Mouse (Mus musculus) MEL (cell line): ENCODE data around the gene Glipr1l2. TPM values are rescaled to one million over a fixed set of nuclear protein-coding genes. Genes with fewer than 3 reads are reported as not detected.
A peak's percentile ranks its signal among the peaks of the same experiment; 100 is the strongest.
"Not testable (repeated sequence)": the region's sequence is repeated elsewhere in the genome, so short reads cannot be mapped to it uniquely, and the experiment has no call there.

ENCODE experiments used
- DNase-seq: peaks from one replicate; pipeline ENCODE4 v3.0.0; 2011; ENCODE audit warnings: low read depth, low spot score
- H3K27ac ChIP-seq: 2 replicates; pipeline ENCODE4 v1.5.1; 2012; ENCODE audit warnings: low read depth, mild to moderate bottlenecking, control low read depth, low read length, moderate library complexity; ENCODE audit not compliant: control insufficient read depth
- H3K27me3 ChIP-seq, 2 experiments: fragments of 150-350 bp in 1 of 2; sonication (generic) in 1 of 2; 2 replicates each; pipeline ENCODE4 v1.6.1; 2012; ENCODE audit warnings: low read length in 2 of 2, mild to moderate bottlenecking in 2 of 2, improper control_type of control experiment in 1 of 2, moderate library complexity in 1 of 2; ENCODE audit not compliant: insufficient read depth in 2 of 2, control insufficient read depth in 1 of 2
- H3K36me3 ChIP-seq, 2 experiments: 2 replicates each; pipeline ENCODE4 v1.6.1; 2012 to 2014; ENCODE audit warnings: low read length in 2 of 2, improper control_type of control experiment in 1 of 2, inconsistent platforms in 1 of 2, mild to moderate bottlenecking in 1 of 2; ENCODE audit not compliant: insufficient read depth in 2 of 2, control insufficient read depth in 1 of 2
- H3K4me1 ChIP-seq, 2 experiments: fragments of 150-350 bp in 1 of 2; sonication (generic) in 1 of 2; 2 replicates each; pipeline ENCODE4 v1.6.1; 2012; ENCODE audit warnings: low read length in 2 of 2, improper control_type of control experiment in 1 of 2, mild to moderate bottlenecking in 1 of 2; ENCODE audit not compliant: insufficient read depth in 2 of 2, control insufficient read depth in 1 of 2
- H3K4me3 ChIP-seq, 2 experiments: fragments of 150-350 bp in 1 of 2; sonication (generic) in 1 of 2; 2 replicates each; pipeline ENCODE4 v1.5.1; 2012; ENCODE audit warnings: low read depth in 2 of 2, low read length in 2 of 2, mild to moderate bottlenecking in 2 of 2, moderate library complexity in 2 of 2, control low read depth in 1 of 2, improper control_type of control experiment in 1 of 2; ENCODE audit not compliant: control insufficient read depth in 1 of 2, insufficient read depth in 1 of 2
- H3K79me2 ChIP-seq: 2 replicates; pipeline ENCODE4 v1.6.1; 2012; ENCODE audit warnings: mild to moderate bottlenecking, low read length, moderate library complexity; ENCODE audit not compliant: control insufficient read depth, poor library complexity, insufficient read depth
- H3K9ac ChIP-seq: 2 replicates; pipeline ENCODE4 v1.6.1; 2012; ENCODE audit warnings: low read depth, mild to moderate bottlenecking, control low read depth, low read length, moderate library complexity; ENCODE audit not compliant: control insufficient read depth, poor library complexity, severe bottlenecking
- H3K9me3 ChIP-seq: fragments of 150-350 bp; sonication (generic); replicated peaks from 2 replicates; pipeline ENCODE4 v1.6.1; 2012; ENCODE audit warnings: mild to moderate bottlenecking, low read length, improper control_type of control experiment, moderate library complexity; ENCODE audit not compliant: insufficient read depth
- CHD2 ChIP-seq: IDR thresholded peaks from 2 replicates; pipeline ENCODE4 v1.6.1; 2011; ENCODE audit warnings: low read length, improper control_type of control experiment
- CTCF ChIP-seq, 3 experiments: IDR thresholded peaks in 2 of 3; conservative IDR thresholded peaks in 1 of 3; 2 replicates each; pipeline ENCODE4 v1.5.1; 2011 to 2012; ENCODE audit warnings: low read length in 3 of 3, low read depth in 2 of 3, mild to moderate bottlenecking in 2 of 3, improper control_type of control experiment in 1 of 3, inconsistent platforms in 1 of 3, mixed read lengths in 1 of 3, moderate library complexity in 1 of 3; ENCODE audit not compliant: control insufficient read depth in 1 of 3, insufficient read depth in 1 of 3, poor library complexity in 1 of 3, severe bottlenecking in 1 of 3
- HCFC1 ChIP-seq: IDR thresholded peaks from 2 replicates; pipeline ENCODE4 v1.6.1; 2012; ENCODE audit warnings: low read depth, mild to moderate bottlenecking, inconsistent platforms, low read length, improper control_type of control experiment, moderate library complexity
- MAFK ChIP-seq: IDR thresholded peaks from 2 replicates; pipeline ENCODE4 v1.6.1; 2011; ENCODE audit warnings: low read depth, mild to moderate bottlenecking, low read length, improper control_type of control experiment, borderline replicate concordance
- MEF2A ChIP-seq: IDR thresholded peaks from 2 replicates; pipeline ENCODE4 v1.6.1; 2014; ENCODE audit warnings: low read depth, mild to moderate bottlenecking, inconsistent platforms, low read length, improper control_type of control experiment; ENCODE audit not compliant: poor library complexity, insufficient replicate concordance, severe bottlenecking; ENCODE audit errors: extremely low read depth
- RAD21 ChIP-seq: IDR thresholded peaks from 2 replicates; pipeline ENCODE4 v1.6.1; 2011; ENCODE audit warnings: mild to moderate bottlenecking, low read depth, low read length, improper control_type of control experiment
- RCOR1 ChIP-seq: IDR thresholded peaks from 2 replicates; pipeline ENCODE4 v1.6.1; 2012; ENCODE audit warnings: low read depth, mild to moderate bottlenecking, inconsistent platforms, low read length, improper control_type of control experiment
- SMC3 ChIP-seq: IDR thresholded peaks from 2 replicates; pipeline ENCODE4 v1.6.1; 2011; ENCODE audit warnings: low read depth, low read length, improper control_type of control experiment
- ZC3H11A ChIP-seq: IDR thresholded peaks from 2 replicates; pipeline ENCODE4 v1.6.1; 2012; ENCODE audit warnings: low read depth, mild to moderate bottlenecking, inconsistent platforms, low read length, improper control_type of control experiment
- ZNF384 ChIP-seq: IDR thresholded peaks from 2 replicates; pipeline ENCODE4 v1.6.1; 2012; ENCODE audit warnings: low read depth, mild to moderate bottlenecking, inconsistent platforms, low read length, improper control_type of control experiment
- polyA plus RNA-seq, 2 experiments: library from polyadenylated mRNA; stranded (reverse) in 1 of 2; unstranded in 1 of 2; fragments of >175 nt in 1 of 2; fragments of >200 nt in 1 of 2; gene quantifications; 2 replicates each; pipeline versions ENCODE4 v1.2.1 to v1.2.4; 2012; ENCODE audit warnings: low replicate concordance in 2 of 2, low read depth in 1 of 2; ENCODE audit not compliant: insufficient read length in 2 of 2, insufficient read depth in 1 of 2, missing spikeins in 1 of 2
- total RNA-seq: library from RNA; depleted of rRNA; stranded (reverse); fragments of 300-350 nt; gene quantifications from 2 replicates; pipeline ENCODE4 v1.2.3, GENCODE M21; 2012

The Glipr1l2 gene
- total and polyA plus RNA-seq, 3 experiments = not detected

- Histone ChIP-seq H3K79me2 (no peaks in the 10 kb centered on the region), H3K36me3 (no peaks in the 10 kb centered on the region), H3K4me3 (no peak overlapping the region), H3K4me1 (no peaks in the 10 kb centered on the region), H3K9ac (no peak overlapping the region), H3K9me3 (no peaks in the 10 kb centered on the region), H3K27me3 (no peaks in the 10 kb centered on the region), H3K27ac (no peak overlapping the region)
- no peak for DNase-seq
- TF ChIP-seq ZNF384 (no peak), RCOR1 (no peak), HCFC1 (no peak), CHD2 (no peak), RAD21 (no peak)
These were observed 31.9 kb upstream of the Glipr1l2 start for GRCm38 (mm10) chr10:112051220-112051619.

GRCm38 (mm10) chr10:112051956-112052355 lies 31.2 kb upstream of the Glipr1l2 start:
- H3K9me3 ChIP-seq, H3K27me3 ChIP-seq, H3K4me3 ChIP-seq, DNase-seq, H3K4me1 ChIP-seq, H3K36me3 ChIP-seq, H3K79me2 ChIP-seq, H3K27ac ChIP-seq, H3K9ac ChIP-seq: not testable (repeated sequence)

GRCm38 (mm10) chr10:112059702-112060582 lies 23.2 kb upstream of the Glipr1l2 start, which contains the start of gene Glipr1l1:
Gene Glipr1l1 (plus strand): TSS chr10:112060189.
- peak; percentile 21 for DNase-seq
- H3K27ac ChIP-seq = no peak within 1 kb of the TSS
- TF ChIP-seq MEF2A (no peak), RAD21 (peak; percentile 31), MAFK (no peak), ZC3H11A (0 out of 2 replicates have a peak, but pooled peaks have one; percentile 18), SMC3 (peak; percentile 39), CTCF (IDR thresholded peaks at IDR 0.05 in 2 of 3, conservative IDR thresholded peaks at IDR 0.05 in 1 of 3; ENCODE audit: control insufficient read depth in 1 of 3, insufficient read depth in 1 of 3, low read depth in 2 of 3, low read length in 3 of 3, poor library complexity in 1 of 3, severe bottlenecking in 1 of 3) (peak in 2 of 3 experiments; percentile 30 to 45; a peak in 4 of 6 replicates)

DNA sequence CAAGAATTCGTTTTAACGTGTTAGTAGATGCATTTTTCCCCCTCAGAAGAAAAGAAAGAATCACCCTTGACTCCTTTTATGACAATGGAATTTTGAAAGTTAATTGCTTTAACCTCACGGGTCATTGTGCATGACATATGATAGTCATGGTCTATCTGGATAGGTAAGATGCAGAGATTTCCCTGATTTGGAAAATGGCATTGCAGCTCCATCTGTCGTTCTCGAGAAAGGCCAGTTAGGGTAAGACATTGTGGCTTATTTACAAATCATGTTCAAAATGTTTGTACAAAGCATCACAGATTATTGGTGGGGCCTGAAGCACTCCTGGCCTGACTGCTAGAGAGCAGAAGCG lies 22.6 kb upstream of the Glipr1l2 start:
- not testable (repeated sequence) for H3K4me1 ChIP-seq, H3K79me2 ChIP-seq, DNase-seq, H3K36me3 ChIP-seq, H3K4me3 ChIP-seq, H3K27ac ChIP-seq, H3K27me3 ChIP-seq, H3K9ac ChIP-seq, H3K9me3 ChIP-seq

More at GRCm38 (mm10) chr10:112059702-112060582, 23.2 kb upstream of the Glipr1l2 start, which contains the start of gene Glipr1l1:
- Histone ChIP-seq H3K4me1 (no peaks in the 10 kb centered on the region), H3K9me3 (no peaks in the 10 kb centered on the region), H3K36me3 (no peaks in the 10 kb centered on the region), H3K9ac (no peak within 1 kb of the TSS), H3K4me3 (no peak within 1 kb of the TSS), H3K27me3 (no peaks in the 10 kb centered on the region), H3K79me2 (no peaks in the 10 kb centered on the region)
